In genomic region chr9:33246932-33247331, GRCm38 (mm10) we compare ENCODE assay signal across 8 mouse cellular contexts.
DNase-seq lines count a peak whose midpoint lies in the region; ATAC-seq and TF ChIP-seq lines count a peak whose summit lies in the region.
"Had no signal": no experiment of that assay in that cellular context is flagged by ENCODE, and none has a peak within 500 bp of the region (broad histone marks: within the 10 kb centered on the region; RNA-seq: fewer than 3 reads in every experiment).

No protein-coding gene starts in this region.

- peak; percentile 52 for TF ChIP-seq CTCF in liver, adult 2 months (IDR thresholded peaks at IDR 0.05; ENCODE audit: low read depth, low read length)

- H3K4me2 ChIP-seq in liver, embryonic 12.5 days, result no peak overlapping the region
- H3K4me2 ChIP-seq: neural tube, embryonic 13.5 days had no signal

- no peaks in the 10 kb centered on the region for H3K27me3 ChIP-seq in liver, adult 2 months (ENCODE audit: control insufficient read depth, insufficient read depth, low read length)
- no peaks in the 10 kb centered on the region for H3K27me3 ChIP-seq in liver, embryonic 12.5 days (replicated peaks)
- H3K27me3 ChIP-seq: neural tube, embryonic 13.5 days had no signal

- H3K4me3 ChIP-seq in liver, adult 2 months (ENCODE audit: insufficient read depth, low read depth, low read length), result no peak overlapping the region
- no peak overlapping the region for H3K4me3 ChIP-seq in liver, embryonic 12.5 days
- H3K4me3 ChIP-seq: neural tube, embryonic 13.5 days had no signal

- intact Hi-C loops in left cerebral cortex, postnatal 25 days (cut with DNase I), result loop anchor here (1.0 to 10.0 kb wide), 5 partner anchors 152 to 970 kb away; no protein-coding TSS in a partner anchor

- H3K36me3 ChIP-seq in liver, adult 2 months (ENCODE audit: control insufficient read depth, insufficient read depth, low read length), result no peaks in the 10 kb centered on the region
- H3K36me3 ChIP-seq in liver, embryonic 12.5 days, result no peaks in the 10 kb centered on the region
- H3K36me3 ChIP-seq: neural tube, embryonic 13.5 days had no signal

- peak; percentile 39 for DNase-seq in liver, adult 2 months (ENCODE audit: extremely low read depth, low read depth, low spot score)
- DNase-seq in NIH3T3 (ENCODE audit: low read depth), result peak; percentile 77
- DNase-seq in cerebellum, adult 18-20 months, result peak; percentile 50 to 70
- DNase-seq in frontal cortex, postnatal 25 days (ENCODE audit: low spot score in 2 of 2), result peak; percentile 43 to 48
- DNase-seq in left cerebral cortex, postnatal 25 days (ENCODE audit: low spot score in 2 of 2), result peak; percentile 51 to 58
- DNase-seq in right cerebral cortex, adult 2 months (ENCODE audit: low spot score in 2 of 2), result peak; percentile 62 to 75

- H3K4me1 ChIP-seq in liver, adult 2 months (ENCODE audit: control insufficient read depth, insufficient read depth, low read length), result no peaks in the 10 kb centered on the region
- no peaks in the 10 kb centered on the region for H3K4me1 ChIP-seq in liver, embryonic 12.5 days
- H3K4me1 ChIP-seq: neural tube, embryonic 13.5 days had no signal

- no peak overlapping the region for H3K9ac ChIP-seq in liver, adult 2 months (ENCODE audit: low read depth, low read length)
- no peak overlapping the region for H3K9ac ChIP-seq in liver, embryonic 12.5 days
- H3K9ac ChIP-seq: neural tube, embryonic 13.5 days had no signal

- no peak overlapping the region for H3K27ac ChIP-seq in liver, adult 2 months (replicated peaks; ENCODE audit: insufficient read depth, low read depth, low read length)
- H3K27ac ChIP-seq in liver, embryonic 12.5 days, result no peak overlapping the region
- H3K27ac ChIP-seq: neural tube, embryonic 13.5 days had no signal

- no peak for ATAC-seq in liver, embryonic 12.5 days

- TF ChIP-seq POLR2A in liver, adult 2 months (IDR thresholded peaks at IDR 0.05; ENCODE audit: extremely low read depth, insufficient read depth, low read length), result no peak

- H3K79me2 ChIP-seq in liver, adult 2 months (ENCODE audit: control insufficient read depth, insufficient read depth, low read length), result no peaks in the 10 kb centered on the region

- H3K9me3 ChIP-seq in liver, embryonic 12.5 days (replicated peaks), result no peaks in the 10 kb centered on the region

- WGBS in liver, adult 2 months, result 23% methylated on average over 2 of the region's 2 CpGs
- WGBS in liver, embryonic 12.5 days (ENCODE audit: insufficient replicate concordance), result 6% methylated on average over 2 of the region's 2 CpGs
